Mouse (Mus musculus): ENCODE data around the gene Ltn1. TPM values are rescaled to one million over a fixed set of nuclear protein-coding genes. Genes with fewer than 3 reads are reported as not detected.

Gene Ltn1
- total RNA-seq, 2 experiments from 2014 or later, result 45.3 to 46.7 TPM

Other genes starting within 250 kb of the Ltn1 start
- gene N6amt1, start 78.4 kb downstream of the Ltn1 start, total RNA-seq (2021), result 10 to 100 TPM; 20.5 to 21.6 TPM
- 10 to 100 TPM; 10.9 to 11.9 TPM for gene Rwdd2b, start 8.0 kb upstream of the Ltn1 start, total RNA-seq (2021)
- gene Usp16, start 22.1 kb upstream of the Ltn1 start, total RNA-seq (2021), result 10 to 100 TPM; 48.5 to 53.9 TPM
- gene Cct8, start 63.3 kb upstream of the Ltn1 start, total RNA-seq (2021), result 100 to 1,000 TPM; 206 to 213 TPM
- gene Map3k7cl, start 120.7 kb upstream of the Ltn1 start, total RNA-seq (2021), result 1 to 10 TPM in 1 of 2 experiments, under 1 TPM in 1; 0.69 to 1.1 TPM

All from left cerebral cortex, postnatal 10 days (tissue).